Mouse (Mus musculus) Patski (cell line): ENCODE data around the gene Bmp6. TPM values are rescaled to one million over a fixed set of nuclear protein-coding genes. Genes with fewer than 3 reads are reported as not detected.

Source experiments
- ATAC-seq: fragments of 100-300 bp; one replicate; pipeline ENCODE4 v1.8.0; 2021
- CTCF ChIA-PET: fragments of 350-600 bp; sonication (Branson Sonifier 250); formaldehyde crosslinking; loops from one replicate; lab custom pipeline; 2022; ENCODE audit warnings: inconsistent platforms; lab: Charles Lee
- POLR2A ChIA-PET: fragments of 350-600 bp; sonication (Branson Sonifier 250); formaldehyde crosslinking; loops from one replicate; lab custom pipeline; 2022; ENCODE audit warnings: antibody characterized with exemption, inconsistent platforms; lab: Charles Lee
- DNase-seq: peaks from one replicate; pipeline ENCODE4 v3.0.0-alpha.2; 2011; ENCODE audit warnings: low read depth, low spot score
- H3K27me3 ChIP-seq: fragments of 371-371 bp; one replicate; pipeline ENCODE4 v1.5.1; 2021
- CTCF ChIP-seq: fragments of 100-300 bp; IDR thresholded peaks from one replicate; pipeline ENCODE4 v1.5.1; 2021
- in situ Hi-C: fragments of 300-500 bp; cut with MboI; formaldehyde crosslinking; loops from 3 replicates; pipeline ENCODE4 v1.11.1; 2018; ENCODE audit warnings: low pct_unique_long_range_greater_than_20kb, mixed read lengths
- polyA plus RNA-seq: library from polyadenylated mRNA; unstranded; gene quantifications from one replicate; pipeline ENCODE4 v1.2.3, GENCODE M21; 2021

Gene Bmp6
- polyA plus RNA-seq, 1 experiment from 2014 or later, result 58.7 TPM

DNA sequence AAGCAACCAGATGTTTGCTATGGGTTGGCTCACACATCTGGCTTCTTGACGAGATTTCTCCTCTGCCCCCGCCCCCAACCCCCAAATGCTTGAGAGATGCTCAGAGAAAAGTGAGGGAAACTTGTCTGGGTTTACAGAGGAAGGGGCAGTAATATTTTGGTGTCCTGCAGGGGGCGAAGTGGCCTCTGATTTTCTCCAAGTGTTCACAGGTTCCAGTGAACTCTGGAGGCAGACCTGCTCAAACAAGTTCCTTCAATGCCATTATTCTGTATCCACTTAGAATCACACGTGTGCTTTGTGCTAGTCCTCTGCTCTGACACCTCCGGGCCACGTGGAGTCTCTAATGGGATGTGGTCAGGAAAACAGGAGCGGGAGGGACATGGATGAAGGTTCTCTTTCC is 2.3 kb upstream of the Bmp6 start:
- DNase-seq (no peak), ATAC-seq (no peak)
- no peak for TF ChIP-seq CTCF
- in situ Hi-C loops, result no loop called here
- H3K27me3 ChIP-seq, result no peaks in the 10 kb centered on the region
- CTCF ChIA-PET, result interaction anchor here (0.9 to 1.2 kb wide), 2 partner anchors 12 to 63 kb away, joined by 3 read pairs; no protein-coding TSS in a partner anchor
- POLR2A ChIA-PET, result interaction anchor here (0.6 kb wide), 1 partner anchor 157 kb away, joined by 3 read pairs; no protein-coding TSS in a partner anchor

DNA sequence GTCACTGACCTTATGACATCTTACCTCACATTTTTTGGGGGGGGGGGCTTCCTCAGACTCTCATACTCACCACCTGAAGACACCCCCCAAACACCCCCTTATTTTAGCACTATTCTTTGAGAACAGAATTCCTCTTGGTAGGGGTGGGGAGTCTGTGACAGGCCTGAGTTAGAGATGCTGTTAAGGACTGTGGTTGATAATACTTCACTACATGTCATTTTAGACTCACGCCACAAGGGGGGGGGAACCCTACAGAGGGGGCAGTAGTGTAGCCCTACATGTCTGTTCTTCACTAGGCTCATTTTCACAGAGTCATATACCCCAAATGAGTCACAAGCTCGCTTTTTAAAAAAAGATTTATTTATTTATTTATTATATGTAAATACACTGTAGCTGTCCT is 1.7 kb upstream of the Bmp6 start:
- no peaks in the 10 kb centered on the region for H3K27me3 ChIP-seq
- TF ChIP-seq CTCF, result no peak
- POLR2A ChIA-PET, result interaction anchor here (0.6 kb wide), 1 partner anchor 156 kb away, joined by 3 read pairs; no protein-coding TSS in a partner anchor
- in situ Hi-C loops, result no loop called here
- DNase-seq (no peak), ATAC-seq (no peak)
- CTCF ChIA-PET, result no interaction called here

DNA sequence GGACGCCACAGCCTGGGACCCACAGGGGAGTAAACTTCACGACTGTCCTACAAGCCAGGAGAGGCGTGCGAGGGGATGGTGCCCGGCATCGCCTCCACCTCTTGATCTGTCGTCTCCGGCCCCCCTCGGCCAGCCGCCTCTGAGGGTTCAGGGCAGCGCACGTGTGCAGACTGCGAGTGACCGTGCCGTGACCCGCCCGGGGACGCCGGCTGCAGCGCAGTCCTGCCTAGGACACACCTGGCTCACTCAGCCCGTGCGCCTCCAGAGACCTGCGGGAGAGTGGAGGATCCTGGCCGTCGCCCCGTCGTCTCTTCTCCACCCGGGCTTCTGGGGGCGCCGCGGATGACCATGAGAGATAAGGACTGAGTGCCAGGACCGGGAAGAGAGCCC is 519 bp downstream of the Bmp6 start:
- ATAC-seq (peak; percentile 1), DNase-seq (no peak)
- POLR2A ChIA-PET, result interaction anchor here (1.4 kb wide), 1 partner anchor 65 kb away, joined by 4 read pairs; no protein-coding TSS in a partner anchor
- TF ChIP-seq CTCF, result no peak
- no peaks in the 10 kb centered on the region for H3K27me3 ChIP-seq
- in situ Hi-C loops, result loop anchor here (5.0 kb wide), 2 partner anchors 77 to 107 kb away; no protein-coding TSS in a partner anchor
- CTCF ChIA-PET, result interaction anchor here (1.3 kb wide), 1 partner anchor 160 kb away, joined by 3 read pairs; no protein-coding TSS in a partner anchor

DNA sequence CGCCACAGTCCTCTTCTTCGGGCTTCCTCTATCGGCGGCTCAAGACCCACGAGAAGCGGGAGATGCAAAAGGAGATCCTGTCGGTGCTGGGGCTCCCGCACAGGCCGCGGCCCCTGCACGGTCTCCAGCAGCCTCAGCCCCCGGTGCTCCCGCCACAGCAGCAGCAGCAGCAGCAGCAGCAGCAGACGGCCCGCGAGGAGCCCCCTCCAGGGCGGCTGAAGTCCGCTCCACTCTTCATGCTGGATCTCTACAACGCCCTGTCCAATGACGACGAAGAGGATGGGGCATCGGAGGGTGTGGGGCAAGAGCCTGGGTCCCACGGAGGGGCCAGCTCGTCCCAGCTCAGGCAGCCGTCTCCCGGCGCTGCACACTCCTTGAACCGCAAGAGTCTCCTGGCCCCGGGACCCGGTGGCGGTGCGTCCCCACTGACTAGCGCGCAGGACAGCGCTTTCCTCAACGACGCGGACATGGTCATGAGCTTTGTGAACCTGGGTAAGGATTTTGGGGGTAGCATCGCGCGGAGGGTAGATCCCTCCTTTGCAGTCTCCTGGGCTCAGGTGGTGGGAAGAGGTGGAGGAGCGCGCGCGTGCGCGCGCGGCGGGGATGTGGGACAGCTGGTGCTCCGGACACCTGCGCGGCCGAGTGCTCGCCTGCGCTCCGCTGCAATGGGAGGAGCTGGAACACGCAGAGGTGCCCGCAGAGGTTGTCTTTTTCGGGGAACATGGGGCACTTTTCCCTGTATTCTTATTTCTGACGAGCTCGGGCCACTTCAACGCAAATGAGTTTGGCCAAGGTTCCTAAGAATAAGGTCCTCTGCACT is 1.4 kb downstream of the Bmp6 start:
- CTCF ChIA-PET, result interaction anchor here (0.8 kb wide), 2 partner anchors 78 to 93 kb away, joined by 3 read pairs; no protein-coding TSS in a partner anchor
- no peak for DNase-seq
- in situ Hi-C loops, result loop anchor here (5.0 kb wide), 2 partner anchors 76 to 106 kb away; no protein-coding TSS in a partner anchor
- TF ChIP-seq CTCF, result no peak
- no peaks in the 10 kb centered on the region for H3K27me3 ChIP-seq
- ATAC-seq, result no peak
- POLR2A ChIA-PET, result interaction anchor here (1.0 to 1.4 kb wide), 3 partner anchors 64 to 247 kb away, joined by 3 to 4 read pairs (median 3); no protein-coding TSS in a partner anchor

DNA sequence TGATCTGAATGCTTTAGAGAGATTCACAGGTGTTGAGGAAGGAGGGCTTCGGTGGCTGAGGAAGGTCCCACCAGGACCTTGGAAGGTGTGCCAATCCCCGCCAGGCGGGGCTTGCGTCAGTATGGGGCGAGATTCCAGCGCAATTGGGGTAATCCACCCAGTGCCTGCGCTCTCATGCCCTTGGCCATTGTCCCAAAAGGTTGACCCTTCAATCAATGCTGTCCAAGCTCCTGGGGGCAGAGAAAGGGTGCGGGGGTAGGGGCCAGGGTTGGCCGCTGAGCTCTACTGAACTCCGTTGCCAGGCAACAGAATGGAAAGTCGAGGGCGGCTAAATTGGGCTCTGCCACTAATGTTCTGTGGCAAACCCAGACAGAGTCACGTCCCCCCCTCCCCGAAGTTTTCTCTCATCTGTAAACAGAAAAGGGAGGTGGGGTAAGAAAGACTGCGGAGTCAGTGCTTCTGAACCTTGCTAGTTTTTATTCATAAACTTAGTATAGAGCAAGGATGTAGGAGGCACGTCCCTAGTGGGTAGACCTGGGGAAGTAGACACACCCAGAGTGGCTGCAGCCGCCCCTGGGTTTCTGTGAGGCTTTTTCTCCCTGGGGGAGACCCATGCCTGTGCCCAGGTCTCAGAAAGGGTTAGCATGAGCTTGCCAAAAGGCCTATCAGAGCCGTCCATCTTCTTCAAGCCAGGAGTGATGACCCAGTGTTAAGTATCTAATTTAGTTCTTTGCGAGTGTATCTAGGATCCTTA is 2.3 kb downstream of the Bmp6 start:
- ChIA-PET POLR2A (interaction anchor here (1.0 to 1.3 kb wide), 2 partner anchors 97 to 246 kb away, joined by 3 read pairs; no protein-coding TSS in a partner anchor), CTCF (interaction anchor here (0.8 to 1.7 kb wide), 3 partner anchors 16 to 92 kb away, joined by 3 to 4 read pairs (median 3); no protein-coding TSS in a partner anchor)
- DNase-seq (no peak), ATAC-seq (no peak)
- in situ Hi-C loops, result loop anchor here (5.0 kb wide), 2 partner anchors 75 to 105 kb away; no protein-coding TSS in a partner anchor
- TF ChIP-seq CTCF, result no peak
- no peaks in the 10 kb centered on the region for H3K27me3 ChIP-seq

DNA sequence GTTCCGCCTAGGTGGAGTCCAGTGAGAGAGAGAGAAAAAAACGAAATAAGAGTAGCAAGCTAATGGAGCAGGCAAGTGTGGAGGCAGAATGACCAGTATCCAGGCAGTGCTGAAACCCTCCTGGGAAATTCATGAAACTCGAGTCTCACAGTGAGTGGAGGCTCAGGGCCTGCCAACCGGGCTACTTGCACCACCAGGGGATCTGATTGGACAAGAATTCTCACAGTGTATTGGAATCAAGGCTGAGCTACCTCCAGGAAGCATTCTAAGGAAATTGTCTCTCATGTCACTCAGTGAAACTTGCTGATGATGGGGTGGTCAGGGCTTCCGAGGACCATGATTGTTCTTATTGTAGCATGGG is 2.8 kb downstream of the Bmp6 start:
- POLR2A ChIA-PET, result no interaction called here
- in situ Hi-C loops, result loop anchor here (5.0 kb wide), 2 partner anchors 75 to 105 kb away; no protein-coding TSS in a partner anchor
- no peak for TF ChIP-seq CTCF
- H3K27me3 ChIP-seq, result no peaks in the 10 kb centered on the region
- CTCF ChIA-PET, result interaction anchor here (1.7 kb wide), 1 partner anchor 16 kb away, joined by 4 read pairs; no protein-coding TSS in a partner anchor
- ATAC-seq (no peak), DNase-seq (no peak)

DNA sequence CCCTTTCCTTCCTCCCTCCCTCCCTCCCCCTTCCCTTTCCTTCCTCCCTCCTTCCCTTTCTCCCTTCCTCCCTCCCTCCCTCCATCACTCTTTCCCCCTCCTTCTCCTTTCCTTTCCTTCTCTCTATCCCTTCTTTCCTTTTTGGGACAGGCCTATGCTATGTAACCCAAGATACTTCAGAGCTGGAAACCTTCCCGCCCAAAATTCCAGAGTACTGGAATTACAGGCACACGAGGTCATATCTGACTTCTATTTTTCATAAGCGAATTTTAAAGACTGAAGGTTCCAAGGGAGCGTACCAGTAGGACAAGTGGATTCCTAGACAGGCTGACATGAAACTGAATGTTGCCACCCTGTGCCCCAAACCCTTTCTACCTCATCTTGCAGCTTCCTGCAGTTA is 4.1 kb downstream of the Bmp6 start:
- no peak for DNase-seq
- ChIA-PET CTCF (interaction anchor here (1.5 to 1.7 kb wide), 2 partner anchors 14 to 60 kb away, joined by 3 to 4 read pairs; no protein-coding TSS in a partner anchor), POLR2A (interaction anchor here (0.6 kb wide), 1 partner anchor 74 kb away, joined by 4 read pairs; no protein-coding TSS in a partner anchor)
- no peak for ATAC-seq
- in situ Hi-C loops, result loop anchor here (5.0 kb wide), 2 partner anchors 73 to 103 kb away; no protein-coding TSS in a partner anchor
- no peak for TF ChIP-seq CTCF
- no peaks in the 10 kb centered on the region for H3K27me3 ChIP-seq

DNA sequence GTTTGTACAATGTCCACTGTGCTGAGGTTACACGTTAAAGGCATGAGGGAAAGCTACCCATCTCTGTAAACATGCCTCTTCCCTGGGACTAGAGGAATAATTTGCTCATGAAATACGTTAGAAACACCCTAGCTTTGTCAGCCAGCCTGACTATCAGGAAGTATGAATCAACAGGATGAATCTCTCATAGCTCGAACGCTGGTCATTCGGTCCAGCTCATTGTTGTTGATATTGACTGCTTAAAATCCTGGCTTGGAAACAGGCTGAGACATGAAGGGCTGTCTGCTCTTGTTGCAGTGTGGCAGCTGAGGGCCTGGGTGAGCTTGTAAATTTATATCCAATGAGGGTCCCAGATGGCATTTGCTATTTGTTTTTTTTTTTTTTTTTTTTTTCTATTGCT is 4.9 kb downstream of the Bmp6 start:
- DNase-seq (no peak), ATAC-seq (no peak)
- POLR2A ChIA-PET, result interaction anchor here (0.7 kb wide), 1 partner anchor 218 kb away, joined by 4 read pairs; no protein-coding TSS in a partner anchor
- H3K27me3 ChIP-seq, result no peaks in the 10 kb centered on the region
- no peak for TF ChIP-seq CTCF
- in situ Hi-C loops, result loop anchor here (5.0 kb wide), 2 partner anchors 72 to 102 kb away; no protein-coding TSS in a partner anchor
- CTCF ChIA-PET, result interaction anchor here (0.7 to 1.5 kb wide), 3 partner anchors 59 to 72 kb away, joined by 3 read pairs; no protein-coding TSS in a partner anchor

DNA sequence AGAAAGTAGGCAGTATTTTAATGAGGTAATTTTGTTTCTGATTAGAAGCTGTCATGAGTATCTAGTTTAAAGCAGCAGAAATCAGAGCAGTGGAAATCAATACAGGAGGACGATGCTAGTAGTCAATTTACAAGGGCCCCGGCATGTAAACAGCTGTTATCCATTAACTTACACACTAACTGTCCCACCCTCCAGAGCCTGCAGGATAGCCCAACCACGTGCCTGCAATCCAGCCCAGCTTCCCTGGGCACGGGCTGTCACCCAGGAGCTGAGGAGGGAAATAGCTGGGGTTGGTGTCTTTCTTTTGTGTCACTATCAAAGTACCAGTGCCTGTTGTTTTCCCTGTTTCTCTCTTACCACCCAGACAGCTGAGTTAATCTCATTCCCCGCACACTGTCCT is 7.1 kb downstream of the Bmp6 start:
- ChIA-PET POLR2A (no interaction called here), CTCF (interaction anchor here (0.7 kb wide), 1 partner anchor 35 kb away, joined by 3 read pairs; no protein-coding TSS in a partner anchor)
- DNase-seq (no peak), ATAC-seq (no peak)
- no peak for TF ChIP-seq CTCF
- no peaks in the 10 kb centered on the region for H3K27me3 ChIP-seq
- in situ Hi-C loops, result no loop called here

DNA sequence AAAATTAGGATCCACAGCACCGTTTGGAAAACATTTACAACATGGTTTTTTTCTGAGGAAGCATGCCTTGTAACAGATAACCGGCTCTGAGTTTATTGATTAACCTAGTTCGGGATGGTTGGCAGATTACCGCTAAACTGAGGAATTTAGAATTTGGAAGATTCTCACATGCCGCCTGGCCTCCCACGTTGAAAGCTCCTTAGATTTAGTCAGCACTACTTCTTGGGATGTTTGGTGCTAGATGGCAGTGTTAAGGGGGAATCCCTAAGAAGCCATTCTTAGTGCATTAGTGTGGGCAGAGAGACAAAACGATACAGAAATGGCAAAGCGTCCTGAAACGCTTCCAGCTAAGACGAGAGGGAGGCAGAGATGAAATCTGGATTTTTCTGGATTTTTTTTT is 8.1 kb downstream of the Bmp6 start:
- POLR2A ChIA-PET, result interaction anchor here (0.8 kb wide), 1 partner anchor 71 kb away, joined by 9 read pairs; no protein-coding TSS in a partner anchor
- CTCF ChIA-PET, result interaction anchor here (0.9 kb wide), 1 partner anchor 83 kb away, joined by 3 read pairs; no protein-coding TSS in a partner anchor

More for the DNA sequence above, 8.1 kb downstream of the Bmp6 start:
- DNase-seq, result no peak
- H3K27me3 ChIP-seq, result no peaks in the 10 kb centered on the region
- no peak for TF ChIP-seq CTCF
- in situ Hi-C loops, result no loop called here
- peak; percentile 26 for ATAC-seq
